Mouse (Mus musculus) left cerebral cortex, postnatal 36 days (tissue): ENCODE measurements at regions not wholly inside any gene's neighbourhood (a gene's known extent, or its start where the extent isn't known, plus 50 kb on each side); places are given as distances from the start of the nearest gene placed in this dataset.
"Not testable (repeated sequence)": the region's sequence is repeated elsewhere in the genome, so short reads cannot be mapped to it uniquely, and the experiment has no call there.

ENCODE experiments used
- DNase-seq, 2 experiments: peaks; one replicate each; pipeline ENCODE4 v3.0.0; 2021 to 2022; ENCODE audit warnings: low spot score in 2 of 2, mixed read lengths in 1 of 2
- intact Hi-C: fragments of 180-260 bp; cut with DNase I; formaldehyde crosslinking; loops from one replicate; pipeline ENCODE4 v1.15.1; 2025

- DNase-seq = no peak
- intact Hi-C loops = no loop called here
Observed at GRCm38 (mm10) chr12:8447612-8448011, 52.2 kb downstream of the Rhob start.

DNA sequence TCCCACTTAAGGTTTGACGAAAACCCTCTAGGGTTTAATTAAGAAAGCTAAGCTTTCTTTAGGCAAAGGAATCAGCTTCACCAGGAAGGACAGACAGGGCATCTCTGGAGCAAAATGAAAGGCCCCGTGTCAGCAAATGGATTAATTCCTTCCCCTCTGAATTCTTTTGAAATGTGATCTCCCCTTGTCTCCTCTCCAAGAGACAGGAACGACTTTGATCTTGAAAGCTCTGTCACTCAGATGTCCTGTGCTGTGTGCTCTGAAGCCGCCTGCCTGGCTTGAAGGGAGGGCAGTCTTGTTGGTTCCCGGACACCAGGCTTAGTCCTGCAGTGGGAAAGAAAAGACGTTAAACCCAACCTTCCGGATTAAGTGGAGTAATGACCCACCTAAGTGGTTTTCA, 52.8 kb downstream of the Rhob start:
- no peak for DNase-seq
- intact Hi-C loops = no loop called here

GRCm38 (mm10) chr12:8444975-8445853, 54.6 kb downstream of the Rhob start:
- intact Hi-C loops = no loop called here
- DNase-seq = no peak

DNA sequence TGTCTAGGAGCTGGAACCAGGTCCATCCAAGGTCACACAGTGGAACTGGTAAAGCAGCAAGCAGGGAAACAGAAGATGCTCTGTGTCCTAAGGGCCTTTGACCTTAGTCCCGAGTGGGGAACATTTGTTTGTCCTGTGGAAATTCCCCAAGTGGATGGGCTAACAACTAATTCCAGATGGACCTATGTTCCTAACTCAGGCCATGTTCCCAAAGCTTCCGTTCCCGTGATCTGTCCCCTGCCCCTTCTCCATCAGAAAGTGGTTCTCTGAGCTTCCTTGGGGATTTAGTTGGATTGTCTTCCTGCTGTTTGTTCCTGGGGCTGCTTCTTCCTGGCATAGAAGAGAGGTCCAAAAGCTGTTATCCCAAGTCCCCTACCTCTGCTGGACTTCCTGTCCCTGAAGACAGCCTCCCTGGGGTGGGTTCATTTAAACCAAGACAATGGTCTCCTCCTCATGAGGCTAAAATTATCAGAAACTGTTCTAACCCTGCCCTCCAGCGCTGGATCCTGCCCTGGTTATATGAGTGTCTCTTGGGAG, 55.8 kb downstream of the Rhob start:
- DNase-seq = no peak
- intact Hi-C loops = no loop called here

GRCm38 (mm10) chr12:8443253-8443661, 56.6 kb downstream of the Rhob start:
- intact Hi-C loops = no loop called here
- no peak for DNase-seq

DNA sequence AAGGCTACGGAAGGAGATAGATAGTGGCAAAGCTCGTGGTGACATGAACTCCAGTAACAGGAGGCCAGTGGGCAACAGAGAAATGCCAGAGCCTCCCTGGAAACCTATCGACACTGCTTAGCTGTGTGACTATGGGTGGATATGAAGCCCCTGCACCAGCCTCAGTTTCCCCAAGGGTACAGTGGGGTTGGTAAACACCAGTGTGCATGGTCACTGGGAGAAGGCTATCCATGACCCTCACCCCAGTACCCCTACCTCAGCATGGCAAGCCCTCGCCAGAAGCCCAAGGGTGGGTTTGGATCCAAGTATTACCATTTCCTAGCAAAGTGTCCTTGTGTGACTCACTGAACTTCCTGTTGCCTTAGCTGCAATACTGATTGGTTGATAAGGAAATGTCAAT, 58.5 kb downstream of the Rhob start:
- intact Hi-C loops = no loop called here

GRCm38 (mm10) chr12:8440373-8440772, 59.4 kb downstream of the Rhob start:
- no peak for DNase-seq
- intact Hi-C loops = no loop called here

More for the DNA sequence above, 58.5 kb downstream of the Rhob start:
- no peak for DNase-seq

DNA sequence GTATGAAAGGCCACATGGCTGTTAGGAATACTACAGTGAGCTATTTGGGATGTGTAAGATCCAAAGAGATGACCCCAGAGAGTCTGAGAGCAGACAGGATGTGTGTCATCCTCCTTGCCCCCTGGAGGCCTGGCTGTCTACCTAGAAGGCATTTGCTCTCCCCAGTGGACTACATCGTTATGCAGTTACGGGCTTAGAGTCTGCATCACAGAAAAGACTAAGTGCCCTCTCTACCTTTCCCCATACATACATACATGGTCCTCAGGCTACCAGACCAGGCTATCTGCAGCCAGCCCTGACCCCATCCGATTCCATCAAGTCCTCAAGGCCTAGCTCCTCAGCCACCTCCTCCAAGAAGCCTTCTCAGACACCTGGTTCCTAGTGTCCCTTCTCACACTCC, 59.9 kb downstream of the Rhob start:
- intact Hi-C loops = no loop called here
- DNase-seq = no peak

GRCm38 (mm10) chr12:8439486-8439885, 60.3 kb downstream of the Rhob start:
- intact Hi-C loops = no loop called here
- DNase-seq = no peak

DNA sequence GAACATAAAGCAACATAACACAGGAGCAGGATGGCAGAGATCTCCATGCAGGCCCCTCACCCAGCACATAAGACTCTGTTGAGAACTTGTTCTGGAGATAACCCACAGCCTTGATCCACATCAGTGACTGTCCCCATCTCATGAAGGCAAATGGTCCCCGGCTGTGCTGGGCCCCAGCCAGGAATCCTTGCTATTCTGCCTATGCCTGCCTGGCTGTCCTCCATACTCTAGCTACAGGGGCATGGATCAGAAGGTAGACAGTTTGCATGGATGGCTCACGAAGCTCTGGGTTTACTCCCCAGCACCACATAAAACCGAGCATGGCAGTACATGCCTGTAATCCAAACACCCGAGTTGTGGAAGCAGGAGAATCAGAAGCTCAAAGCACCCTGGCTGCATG, 61.2 kb downstream of the Rhob start:
- no peak for DNase-seq
- intact Hi-C loops = no loop called here

DNA sequence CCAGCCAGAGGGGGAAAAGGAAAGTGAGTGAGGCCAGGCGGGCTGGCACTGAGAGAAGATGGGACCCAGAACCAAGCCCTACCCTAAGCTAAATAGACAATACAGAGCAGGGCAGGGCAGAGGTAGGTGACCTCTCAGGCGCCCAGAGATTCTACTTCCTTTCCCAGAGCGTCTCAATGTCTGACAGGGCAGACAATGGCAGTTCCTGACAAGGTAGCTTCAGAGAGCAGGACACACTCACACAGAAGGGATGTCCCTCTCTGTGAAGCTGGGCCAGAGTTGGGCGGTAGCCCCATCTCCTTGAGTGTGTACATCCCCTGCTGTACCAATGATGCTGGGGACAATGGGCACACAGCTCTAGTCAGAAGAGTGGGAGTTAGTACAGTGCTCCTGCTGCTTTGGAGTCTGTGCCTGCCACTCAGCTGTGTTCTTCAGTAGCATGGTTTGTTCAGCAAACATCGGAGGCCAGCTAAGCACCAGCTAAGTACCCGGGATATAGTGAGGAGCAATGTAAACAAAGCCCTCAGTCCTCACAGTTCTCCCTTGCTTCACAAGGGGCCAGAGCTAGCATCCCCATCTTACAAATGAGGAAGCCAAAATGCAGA, 62.7 kb downstream of the Rhob start:
- intact Hi-C loops = no loop called here
- DNase-seq = no peak

- DNase-seq = no peak
- intact Hi-C loops = no loop called here
Observed at GRCm38 (mm10) chr12:8436553-8436952, 63.3 kb downstream of the Rhob start.

DNA sequence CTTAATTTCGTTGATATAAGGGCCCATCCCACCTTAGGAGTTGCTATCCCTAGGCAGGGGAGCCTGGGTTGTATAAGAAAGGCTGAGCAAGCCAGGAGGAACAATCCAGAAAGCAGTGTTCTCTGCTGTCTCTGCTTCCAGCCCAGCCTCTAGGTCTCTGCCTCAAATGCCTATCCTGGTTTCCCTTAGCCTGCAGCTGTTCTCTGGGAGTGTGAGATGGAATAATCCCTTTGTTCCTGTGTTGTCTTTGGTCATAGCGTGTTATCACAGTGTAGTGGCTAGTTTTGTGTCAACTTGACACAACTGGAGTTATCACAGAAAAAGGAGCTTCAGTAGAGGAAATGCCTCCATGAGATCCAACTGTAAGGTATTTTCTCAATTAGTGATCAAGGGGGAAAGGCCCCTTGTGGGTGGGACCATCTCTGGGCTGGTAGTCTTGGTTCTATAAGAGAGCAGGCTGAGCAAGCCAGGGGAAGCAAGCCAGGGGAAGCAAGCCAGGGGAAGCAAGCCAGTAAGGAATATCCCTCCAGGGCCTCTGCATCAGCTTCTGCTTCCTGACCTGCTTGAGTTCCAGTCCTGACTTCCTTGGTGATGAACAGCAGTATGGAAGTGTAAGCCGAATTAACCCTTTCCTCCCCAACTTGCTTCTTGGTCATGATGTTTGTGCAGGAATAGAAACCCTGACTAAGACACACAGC, 64.0 kb downstream of the Rhob start:
- intact Hi-C loops, DNase-seq: not testable (repeated sequence)

DNA sequence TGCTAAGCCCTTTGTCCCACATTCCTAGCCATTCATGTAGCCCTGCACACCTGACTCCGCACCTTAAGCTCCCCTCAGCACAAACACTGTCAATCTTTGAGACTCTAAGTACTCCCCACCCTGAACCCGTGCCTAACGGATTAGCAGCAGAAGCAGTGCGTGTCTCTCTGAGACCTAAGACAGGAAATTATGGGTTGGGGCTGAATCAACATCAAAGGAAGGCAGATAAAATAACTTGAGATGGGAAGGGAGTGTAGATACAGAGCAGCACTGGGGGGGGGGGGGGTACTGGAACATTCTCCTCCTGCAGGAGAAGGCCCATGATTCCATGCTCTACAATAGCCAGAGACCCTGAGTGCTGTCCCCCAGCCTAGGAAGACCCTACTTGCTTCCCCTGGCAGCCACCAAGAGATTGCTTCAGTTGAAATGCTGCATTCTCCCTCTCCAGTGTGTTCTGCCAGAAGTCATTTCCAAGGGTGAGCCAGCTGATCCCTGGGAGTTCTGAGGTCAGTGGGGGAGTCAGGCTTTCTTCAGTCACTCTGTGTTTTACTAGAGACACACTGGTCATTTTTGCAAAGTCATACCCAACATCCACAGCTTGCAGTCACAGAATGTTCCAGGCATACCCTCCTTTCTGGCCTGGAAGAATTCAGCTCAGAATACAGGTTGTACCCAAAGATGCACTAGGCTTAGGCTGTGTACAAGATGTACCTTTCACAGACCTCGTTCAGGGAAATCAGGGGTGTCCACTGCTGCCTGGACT, 71.4 kb downstream of the Rhob start:
- no peak for DNase-seq
- intact Hi-C loops = no loop called here

DNA sequence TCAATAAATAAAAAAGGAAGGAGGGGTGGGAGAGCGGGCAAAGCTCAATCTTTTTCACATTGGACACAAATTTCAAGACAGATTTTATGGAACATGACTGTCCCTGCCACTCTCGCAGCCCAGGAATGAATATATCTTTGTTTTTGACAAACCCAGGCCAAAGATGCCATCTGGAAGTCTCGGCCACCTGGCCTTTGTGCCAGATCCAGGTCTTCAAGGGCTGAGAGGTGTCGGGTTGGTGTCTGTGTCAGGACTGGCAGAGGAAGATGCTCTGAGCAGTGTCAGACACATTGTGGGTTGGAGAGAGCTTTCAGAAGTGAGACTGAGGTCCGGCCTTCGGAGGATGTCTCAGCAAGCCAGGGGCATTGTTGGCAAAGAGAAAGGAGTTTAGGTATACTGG, 75.3 kb downstream of the Rhob start:
- no peak for DNase-seq
- intact Hi-C loops = no loop called here

GRCm38 (mm10) chr12:8422676-8423075, 77.1 kb downstream of the Rhob start:
- intact Hi-C loops = no loop called here
- no peak for DNase-seq

GRCm38 (mm10) chr12:8421271-8421567, 78.6 kb downstream of the Rhob start:
- DNase-seq = no peak
- intact Hi-C loops = no loop called here

GRCm38 (mm10) chr12:8420511-8421270, 79.1 kb downstream of the Rhob start:
- DNase-seq = no peak
- intact Hi-C loops = no loop called here

GRCm38 (mm10) chr12:8418890-8419289, 80.9 kb downstream of the Rhob start:
- DNase-seq = no peak
- intact Hi-C loops = no loop called here
